Mouse (Mus musculus): ENCODE results near the gene Adi1.

GRCm38 (mm10) chr12:28718106-28718505, 43.1 kb downstream of the Adi1 start:
- TF ChIP-seq ZC3H11A (IDR thresholded peaks at IDR 0.05; ENCODE audit: borderline replicate concordance, low read depth, low read length) (no peak), ZNF384 (IDR thresholded peaks at IDR 0.05; ENCODE audit: low read depth, low read length) (no peak), MAFK (IDR thresholded peaks at IDR 0.05; ENCODE audit: insufficient read depth, low read depth, low read length) (no peak), CHD2 (IDR thresholded peaks at IDR 0.05; ENCODE audit: low read depth, low read length) (no peak), HCFC1 (IDR thresholded peaks at IDR 0.05; ENCODE audit: borderline replicate concordance, insufficient read depth, low read length) (no peak)
